Mouse (Mus musculus): ENCODE measurements around the gene Syne3.
A peak's percentile ranks its signal among the peaks of the same experiment; 100 is the strongest.

Syne3 gene

GRCm38 (mm10) chr12:104998541-104998940 is 11.1 kb downstream of the Syne3 start:
- no peak for DNase-seq

- no peak for DNase-seq
Measured at GRCm38 (mm10) chr12:104997641-104998293, 11.8 kb downstream of the Syne3 start.

GRCm38 (mm10) chr12:104997159-104997558 is 12.4 kb downstream of the Syne3 start:
- DNase-seq: peak; percentile 57

GRCm38 (mm10) chr12:104996012-104996728 is 13.4 kb downstream of the Syne3 start:
- DNase-seq: no peak

- no peak for DNase-seq
Measured at GRCm38 (mm10) chr12:104995259-104995876, 14.2 kb downstream of the Syne3 start.

- no peak for DNase-seq
Measured at GRCm38 (mm10) chr12:104992838-104993237, 16.8 kb downstream of the Syne3 start.

- no peak for DNase-seq
Measured at GRCm38 (mm10) chr12:104992123-104992741, 17.4 kb downstream of the Syne3 start.

- DNase-seq: no peak
Measured at GRCm38 (mm10) chr12:104990741-104991454, 18.7 kb downstream of the Syne3 start.

- no peak for DNase-seq
Measured at GRCm38 (mm10) chr12:104987936-104988335, 21.7 kb downstream of the Syne3 start.

- DNase-seq: no peak
Measured at GRCm38 (mm10) chr12:104986781-104987180, 22.8 kb downstream of the Syne3 start.

GRCm38 (mm10) chr12:104986001-104986400 is 23.6 kb downstream of the Syne3 start:
- DNase-seq: no peak

- no peak for DNase-seq
Measured at GRCm38 (mm10) chr12:104985088-104985487, 24.5 kb downstream of the Syne3 start.

GRCm38 (mm10) chr12:104983476-104983875 is 26.1 kb downstream of the Syne3 start:
- DNase-seq: no peak

- no peak for DNase-seq
Measured at GRCm38 (mm10) chr12:104978943-104979723, 30.5 kb downstream of the Syne3 start.

GRCm38 (mm10) chr12:104978420-104978819 is 31.2 kb downstream of the Syne3 start:
- peak; percentile 65 for DNase-seq

- DNase-seq: no peak
Measured at GRCm38 (mm10) chr12:104976903-104977302, 32.7 kb downstream of the Syne3 start.

- no peak for DNase-seq
Measured at GRCm38 (mm10) chr12:104976331-104976817, 33.2 kb downstream of the Syne3 start.

- no peak for DNase-seq
Measured at GRCm38 (mm10) chr12:104972860-104973259, 36.7 kb downstream of the Syne3 start.

- no peak for DNase-seq
Measured at GRCm38 (mm10) chr12:104969618-104970017, 40.0 kb downstream of the Syne3 start.

- no peak for DNase-seq
Measured at GRCm38 (mm10) chr12:104969177-104969576, 40.4 kb downstream of the Syne3 start.

- no peak for DNase-seq
Measured at GRCm38 (mm10) chr12:104964953-104965911, 44.4 kb downstream of the Syne3 start.
